Mouse (Mus musculus) T-helper 17 cell (primary cell): ENCODE measurements around the gene Pax3.

Experiments
- in situ Hi-C, 2 experiments: fragments of 300-600 bp; cut with MboI, MseI; formaldehyde crosslinking; loops; 1 replicate in 1 of 2; 2 replicates in 1 of 2; pipeline ENCODE4 v1.15.1; 2025; ENCODE audit warnings: high pct_unique_total_duplicates in 2 of 2

Gene Pax3

GRCm38 (mm10) chr1:78196751-78197311 lies at the start of gene Pax3:
Gene Pax3, minus strand, starts transcription at chr1:78197134.
- in situ Hi-C loops: loop anchor here (10.0 kb wide), 2 partner anchors 908 to 1112 kb away; no protein-coding TSS in a partner anchor

GRCm38 (mm10) chr1:78234306-78234705 lies 37.4 kb upstream of the Pax3 start:
- in situ Hi-C loops: no loop called here

- in situ Hi-C loops: no loop called here
Measured at GRCm38 (mm10) chr1:78231901-78232546, 35.1 kb upstream of the Pax3 start.

DNA sequence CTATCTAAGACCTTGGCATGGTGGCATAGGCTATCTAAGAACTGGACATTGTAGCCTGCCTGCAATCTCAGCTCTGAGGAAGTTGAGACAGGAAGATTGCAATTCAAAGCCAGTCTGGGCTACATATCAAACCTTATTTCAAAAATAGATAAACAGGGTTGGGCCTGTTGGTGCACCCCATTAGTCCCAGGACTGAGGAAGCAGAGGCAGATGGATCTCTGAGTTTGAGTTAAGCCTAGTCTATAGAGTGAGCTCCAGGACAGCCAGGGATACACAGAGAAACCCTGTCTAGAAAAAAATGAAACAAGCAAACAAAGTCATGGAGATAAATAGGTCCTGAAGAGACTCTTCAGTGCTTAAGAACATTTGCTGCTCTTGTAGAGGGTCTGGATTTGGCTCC lies 32.9 kb upstream of the Pax3 start:
- in situ Hi-C loops: loop anchor here in 1 of 2 experiments (10.0 kb wide), 1 partner anchor 175 kb away; no protein-coding TSS in a partner anchor

- in situ Hi-C loops: loop anchor here in 1 of 2 experiments (10.0 kb wide), 1 partner anchor 176 kb away; no protein-coding TSS in a partner anchor
Measured at GRCm38 (mm10) chr1:78228771-78229170, 31.8 kb upstream of the Pax3 start.

GRCm38 (mm10) chr1:78218057-78218780 lies 21.3 kb upstream of the Pax3 start:
- in situ Hi-C loops: no loop called here

DNA sequence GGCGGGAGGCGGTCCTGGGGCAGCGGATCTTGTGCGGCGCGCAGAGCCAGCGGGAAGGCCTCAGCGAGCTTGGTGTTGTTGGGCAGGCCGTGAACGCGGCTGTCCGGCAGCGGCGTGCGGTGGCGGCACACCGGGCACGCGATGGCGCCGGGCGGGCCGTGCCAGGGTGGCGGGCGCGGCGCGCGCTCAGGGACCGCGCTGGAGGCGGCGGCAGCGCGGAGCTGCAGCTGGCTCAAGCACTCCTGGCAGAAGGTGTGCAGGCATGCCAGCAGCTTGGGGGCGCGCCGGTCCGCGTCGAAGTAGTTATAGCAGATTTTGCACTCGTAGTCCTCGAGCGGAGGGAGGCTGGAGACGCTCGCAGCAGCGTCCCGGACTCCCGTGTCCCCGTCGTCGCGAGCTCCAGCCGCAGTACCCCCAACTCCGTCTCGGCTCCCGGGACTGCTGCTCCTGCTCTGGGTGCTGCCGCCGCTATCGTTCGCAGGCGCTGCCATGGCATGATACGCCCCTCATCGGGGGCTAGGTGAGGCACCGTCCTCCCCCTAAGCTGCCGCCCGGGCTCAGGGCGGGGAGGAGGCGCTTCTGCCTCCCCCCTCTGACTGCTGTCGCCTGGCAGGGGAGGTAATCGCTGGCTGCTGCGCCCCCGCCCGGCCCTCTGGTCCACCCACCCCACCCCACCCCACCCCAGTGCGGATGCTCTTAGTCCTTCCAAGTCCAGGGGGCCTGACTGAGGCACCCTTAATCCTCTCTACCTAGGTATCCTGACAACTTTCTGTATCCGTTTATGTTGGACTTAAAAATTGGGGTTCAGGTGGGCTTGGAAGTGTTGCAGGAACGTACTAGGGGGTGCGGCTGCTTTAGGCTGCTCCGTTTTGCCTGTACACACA lies 20.5 kb upstream of the Pax3 start:
- in situ Hi-C loops: no loop called here

GRCm38 (mm10) chr1:78216509-78217141 lies 19.7 kb upstream of the Pax3 start:
- in situ Hi-C loops: no loop called here

GRCm38 (mm10) chr1:78215749-78216508 lies 19.0 kb upstream of the Pax3 start:
- in situ Hi-C loops: no loop called here

- in situ Hi-C loops: loop anchor here in 1 of 2 experiments (5.0 kb wide), 1 partner anchor 229 kb away; no protein-coding TSS in a partner anchor
Measured at GRCm38 (mm10) chr1:78211041-78211440, 14.1 kb upstream of the Pax3 start.

- in situ Hi-C loops: loop anchor here in 1 of 2 experiments (5.0 kb wide), 1 partner anchor 228 kb away; no protein-coding TSS in a partner anchor
Measured at GRCm38 (mm10) chr1:78210568-78210967, 13.6 kb upstream of the Pax3 start.

DNA sequence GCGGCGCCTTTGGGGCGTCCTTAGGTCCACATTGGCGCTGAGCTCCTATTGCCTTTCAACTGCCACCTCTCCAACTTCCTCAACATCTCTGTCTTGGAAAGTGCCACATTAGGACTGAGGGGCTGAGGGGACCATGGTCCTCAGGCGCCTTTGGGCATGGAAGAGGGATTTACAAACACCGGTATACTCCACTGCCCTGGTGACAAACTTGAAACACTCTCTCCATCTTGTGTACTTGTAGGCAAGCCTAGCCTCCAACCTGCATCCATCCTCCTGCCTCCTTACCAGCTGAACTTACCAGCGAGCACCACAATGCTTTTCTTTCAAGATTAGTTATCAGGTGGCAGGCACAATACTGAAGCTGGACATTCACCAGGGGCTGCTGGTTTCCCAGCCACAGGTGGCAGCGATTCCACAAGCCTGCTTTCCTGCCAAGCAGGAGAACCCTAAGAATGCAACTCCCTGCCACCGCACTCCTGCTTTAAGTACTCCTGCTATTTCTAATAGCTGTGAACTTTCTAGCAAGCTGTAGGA lies 11.4 kb upstream of the Pax3 start:
- in situ Hi-C loops: loop anchor here in 1 of 2 experiments (10.0 kb wide), 1 partner anchor 386 kb away; no protein-coding TSS in a partner anchor

- in situ Hi-C loops: loop anchor here in 1 of 2 experiments (10.0 kb wide), 1 partner anchor 390 kb away; no protein-coding TSS in a partner anchor
Measured at GRCm38 (mm10) chr1:78204341-78204740, 7.4 kb upstream of the Pax3 start.

- in situ Hi-C loops: loop anchor here in 1 of 2 experiments (10.0 kb wide), 1 partner anchor 391 kb away; no protein-coding TSS in a partner anchor
Measured at GRCm38 (mm10) chr1:78203622-78204211, 6.8 kb upstream of the Pax3 start.

GRCm38 (mm10) chr1:78203086-78203614 lies 6.2 kb upstream of the Pax3 start:
- in situ Hi-C loops: loop anchor here in 1 of 2 experiments (10.0 kb wide), 1 partner anchor 392 kb away; no protein-coding TSS in a partner anchor

DNA sequence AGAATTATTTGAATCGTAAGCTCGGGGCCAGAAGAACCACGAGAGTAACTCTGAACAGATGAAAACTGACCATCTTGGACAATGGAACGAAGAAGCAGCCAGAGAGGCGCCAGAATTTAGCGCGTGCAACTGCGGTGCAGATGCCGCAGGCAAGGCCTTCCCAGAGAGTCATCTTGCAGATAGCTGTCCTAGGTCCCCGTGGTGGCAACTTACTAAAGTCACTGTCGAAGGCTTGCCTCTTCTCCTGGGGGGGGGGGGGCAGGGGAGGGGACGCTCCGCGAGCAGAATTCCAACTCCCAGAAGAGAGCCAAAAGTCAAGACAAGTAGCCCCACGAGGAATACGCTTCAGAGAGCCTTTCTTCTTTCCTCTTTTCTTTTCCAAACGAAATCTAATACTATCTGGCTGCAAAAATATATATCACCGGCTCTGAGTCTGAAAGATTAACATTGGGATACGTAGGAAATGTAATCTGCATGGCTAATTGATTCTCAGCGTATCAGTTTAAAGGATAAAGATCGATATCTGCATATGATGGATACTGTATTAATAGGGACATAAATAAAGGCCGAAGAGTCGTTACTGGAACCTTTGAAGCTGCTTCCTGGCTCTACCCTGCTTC lies 5.6 kb upstream of the Pax3 start:
- in situ Hi-C loops: loop anchor here in 1 of 2 experiments (10.0 kb wide), 1 partner anchor 392 kb away; no protein-coding TSS in a partner anchor

- in situ Hi-C loops: loop anchor here in 1 of 2 experiments (10.0 kb wide), 1 partner anchor 393 kb away; no protein-coding TSS in a partner anchor
Measured at GRCm38 (mm10) chr1:78201251-78202010, 4.5 kb upstream of the Pax3 start.
